Mouse (Mus musculus) embryo, embryonic 10.5 days (tissue): ENCODE data around the gene Serpina1b.
"Not testable (repeated sequence)": the region's sequence is repeated elsewhere in the genome, so short reads cannot be mapped to it uniquely, and the experiment has no call there.

Source experiments
- DNase-seq: peaks from one replicate; pipeline ENCODE4 v3.0.0-alpha.2; 2015; ENCODE audit warnings: low spot score

The Serpina1b gene

GRCm38 (mm10) chr12:103830273-103830672, at the start of gene Serpina1b:
Serpina1b (minus strand) TSS chr12:103830373.
- DNase-seq: not testable (repeated sequence)

- not testable (repeated sequence) for DNase-seq
Measured at GRCm38 (mm10) chr12:103866873-103867272, 36.7 kb upstream of the Serpina1b start.

- DNase-seq: not testable (repeated sequence)
Measured at GRCm38 (mm10) chr12:103863101-103863974, 33.2 kb upstream of the Serpina1b start, which contains the start of gene Serpina1a. Serpina1a (minus strand) TSS chr12:103863562.

- DNase-seq: no peak
Measured at GRCm38 (mm10) chr12:103860976-103861375, 30.8 kb upstream of the Serpina1b start.

GRCm38 (mm10) chr12:103860571-103860970, 30.4 kb upstream of the Serpina1b start:
- DNase-seq: not testable (repeated sequence)

- DNase-seq: not testable (repeated sequence)
Measured at GRCm38 (mm10) chr12:103859584-103859983, 29.4 kb upstream of the Serpina1b start.

- not testable (repeated sequence) for DNase-seq
Measured at GRCm38 (mm10) chr12:103853032-103853431, 22.9 kb upstream of the Serpina1b start.

GRCm38 (mm10) chr12:103827661-103828372, 2.4 kb downstream of the Serpina1b start:
- DNase-seq: not testable (repeated sequence)

GRCm38 (mm10) chr12:103823826-103824225, 6.3 kb downstream of the Serpina1b start:
- DNase-seq: not testable (repeated sequence)

- DNase-seq: not testable (repeated sequence)
Measured at GRCm38 (mm10) chr12:103773246-103773851, 56.8 kb downstream of the Serpina1b start, which contains the start of gene Serpina1d. Serpina1d (minus strand) TSS chr12:103773592.

GRCm38 (mm10) chr12:103770597-103770996, 59.6 kb downstream of the Serpina1b start:
- not testable (repeated sequence) for DNase-seq

GRCm38 (mm10) chr12:103763083-103763482, 67.1 kb downstream of the Serpina1b start:
- not testable (repeated sequence) for DNase-seq

- DNase-seq: not testable (repeated sequence)
Measured at GRCm38 (mm10) chr12:103760316-103760715, 69.9 kb downstream of the Serpina1b start.

- not testable (repeated sequence) for DNase-seq
Measured at GRCm38 (mm10) chr12:103745957-103746356, 84.2 kb downstream of the Serpina1b start.

- not testable (repeated sequence) for DNase-seq
Measured at GRCm38 (mm10) chr12:103737791-103738580, 92.2 kb downstream of the Serpina1b start.

- not testable (repeated sequence) for DNase-seq
Measured at GRCm38 (mm10) chr12:103735566-103735965, 94.6 kb downstream of the Serpina1b start.

- DNase-seq: not testable (repeated sequence)
Measured at GRCm38 (mm10) chr12:103735101-103735500, 95.1 kb downstream of the Serpina1b start.

GRCm38 (mm10) chr12:103711537-103711936, 118.6 kb downstream of the Serpina1b start:
- no peak for DNase-seq

- DNase-seq: peak; percentile 15
Measured at GRCm38 (mm10) chr12:103710405-103710804, 119.8 kb downstream of the Serpina1b start.

- no peak for DNase-seq
Measured at GRCm38 (mm10) chr12:103706113-103706512, 124.1 kb downstream of the Serpina1b start.

- no peak for DNase-seq
Measured at GRCm38 (mm10) chr12:103705547-103705946, 124.6 kb downstream of the Serpina1b start.
